Mouse (Mus musculus) ES-Bruce4 (cell line): ENCODE measurements around the gene Itgam. TPM values are rescaled to one million over a fixed set of nuclear protein-coding genes. Genes with fewer than 3 reads are reported as not detected.
A peak's percentile ranks its signal among the peaks of the same experiment; 100 is the strongest.

Experiments
- H3K27ac ChIP-seq: 2 replicates; pipeline ENCODE4 v1.5.1; 2012; ENCODE audit warnings: low read length, inconsistent platforms; ENCODE audit not compliant: insufficient read depth
- H3K27me3 ChIP-seq: 2 replicates; pipeline ENCODE4 v1.6.1; 2012; ENCODE audit warnings: mild to moderate bottlenecking, low read length, inconsistent platforms; ENCODE audit not compliant: control insufficient read depth, poor library complexity, insufficient read depth, severe bottlenecking
- H3K36me3 ChIP-seq: 2 replicates; pipeline ENCODE4 v1.6.1; 2012; ENCODE audit warnings: inconsistent platforms, mild to moderate bottlenecking, low read length, moderate library complexity; ENCODE audit not compliant: control insufficient read depth, poor library complexity, insufficient read depth, severe bottlenecking
- H3K4me1 ChIP-seq: one replicate; pipeline ENCODE4 v1.8.1; 2011; ENCODE audit warnings: low read length; ENCODE audit not compliant: control insufficient read depth, insufficient read depth
- H3K4me3 ChIP-seq: 2 replicates; pipeline ENCODE4 v1.5.1; 2011; ENCODE audit warnings: low read depth, mild to moderate bottlenecking, low read length
- H3K9ac ChIP-seq: 2 replicates; pipeline ENCODE4 v1.6.1; 2012; ENCODE audit warnings: low read depth, mild to moderate bottlenecking, inconsistent platforms; ENCODE audit not compliant: poor library complexity, severe bottlenecking
- H3K9me3 ChIP-seq: replicated peaks from 2 replicates; pipeline ENCODE4 v1.6.1; 2012; ENCODE audit warnings: mild to moderate bottlenecking, low read length, inconsistent platforms; ENCODE audit not compliant: control insufficient read depth, poor library complexity, insufficient read depth, severe bottlenecking
- CTCF ChIP-seq: IDR thresholded peaks from one replicate; pipeline ENCODE4 v1.8.1; 2011; ENCODE audit warnings: low read depth, low read length
- EP300 ChIP-seq: IDR thresholded peaks from 2 replicates; pipeline ENCODE4 v1.6.1; 2011; ENCODE audit warnings: low read depth, low read length; ENCODE audit not compliant: insufficient read depth
- POLR2A ChIP-seq: IDR thresholded peaks from one replicate; pipeline ENCODE4 v1.8.1; 2011; ENCODE audit warnings: low read length; ENCODE audit not compliant: insufficient read depth
- polyA plus RNA-seq: library from polyadenylated mRNA; stranded (reverse); fragments of >200 nt; gene quantifications from 2 replicates; pipeline ENCODE4 v1.2.4, GENCODE M21; 2011; ENCODE audit warnings: low read depth; ENCODE audit not compliant: missing spikeins, insufficient read depth, insufficient read length

Gene Itgam
- polyA plus RNA-seq, 1 experiment, result not detected

GRCm38 (mm10) chr7:128071816-128072215 is 9.4 kb downstream of the Itgam start:
- Histone ChIP-seq H3K4me1 (no peaks in the 10 kb centered on the region), H3K27ac (no peak overlapping the region), H3K36me3 (no peaks in the 10 kb centered on the region), H3K9me3 (no peaks in the 10 kb centered on the region), H3K9ac (no peak overlapping the region), H3K27me3 (no peaks in the 10 kb centered on the region), H3K4me3 (no peak overlapping the region)
- no peak for TF ChIP-seq EP300
- no peak for TF ChIP-seq POLR2A
- TF ChIP-seq CTCF, result no peak

- no peaks in the 10 kb centered on the region for H3K36me3 ChIP-seq
- H3K27me3 ChIP-seq, result no peaks in the 10 kb centered on the region
- no peak overlapping the region for H3K4me3 ChIP-seq
- no peak overlapping the region for H3K27ac ChIP-seq
- H3K9me3 ChIP-seq, result 0 out of 2 replicates have a peak, but pooled peaks cover 3% of the 10 kb centered on the region
- H3K4me1 ChIP-seq, result no peaks in the 10 kb centered on the region
- no peak overlapping the region for H3K9ac ChIP-seq
- TF ChIP-seq EP300 (peak; percentile 92), CTCF (no peak)
Measured at GRCm38 (mm10) chr7:128080012-128080411, 17.6 kb downstream of the Itgam start.

DNA sequence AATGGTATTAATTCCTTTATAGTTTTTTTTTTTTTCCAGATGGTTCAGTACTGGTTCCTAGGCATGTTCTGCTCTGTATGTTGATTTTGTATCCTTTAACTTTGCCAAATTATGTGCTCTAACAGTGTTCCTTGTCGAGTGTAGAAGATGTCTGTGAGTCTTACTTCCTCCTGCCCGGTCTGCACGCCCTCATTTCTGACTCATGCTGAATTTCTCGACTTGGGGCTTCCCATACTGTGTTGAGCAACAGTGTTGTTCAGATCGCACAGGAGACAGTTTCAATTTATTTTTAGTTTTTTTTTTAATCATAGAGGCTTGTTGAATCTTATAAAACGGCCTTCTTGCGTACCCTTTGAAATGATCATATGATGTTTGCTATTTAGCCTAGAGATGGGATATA is 26.7 kb downstream of the Itgam start:
- Histone ChIP-seq H3K27ac (no peak overlapping the region), H3K4me1 (no peaks in the 10 kb centered on the region), H3K9ac (no peak overlapping the region), H3K4me3 (no peak overlapping the region), H3K36me3 (no peaks in the 10 kb centered on the region), H3K27me3 (no peaks in the 10 kb centered on the region), H3K9me3 (no peaks in the 10 kb centered on the region)
- TF ChIP-seq CTCF, result no peak
- no peak for TF ChIP-seq EP300
- TF ChIP-seq POLR2A, result no peak

GRCm38 (mm10) chr7:128098135-128098534 is 35.7 kb downstream of the Itgam start:
- H3K27me3 ChIP-seq, result no peaks in the 10 kb centered on the region; the same call in 1 of the 2 replicates
- no peaks in the 10 kb centered on the region for H3K9me3 ChIP-seq
- H3K9ac ChIP-seq, result no peak overlapping the region
- TF ChIP-seq CTCF, result no peak
- TF ChIP-seq EP300, result no peak
- TF ChIP-seq POLR2A, result no peak
- no peaks in the 10 kb centered on the region for H3K4me1 ChIP-seq
- H3K4me3 ChIP-seq, result no peak overlapping the region
- no peaks in the 10 kb centered on the region for H3K36me3 ChIP-seq
- H3K27ac ChIP-seq, result no peak overlapping the region

- TF ChIP-seq POLR2A (no peak), CTCF (no peak), EP300 (no peak)
- H3K4me3 ChIP-seq, result no peak overlapping the region
Measured at GRCm38 (mm10) chr7:128100742-128101357, 38.4 kb downstream of the Itgam start.

GRCm38 (mm10) chr7:128105246-128105645 is 42.8 kb downstream of the Itgam start:
- Histone ChIP-seq H3K27ac (no peak overlapping the region), H3K4me1 (no peaks in the 10 kb centered on the region), H3K4me3 (no peak overlapping the region), H3K9ac (no peak overlapping the region), H3K27me3 (no peaks in the 10 kb centered on the region), H3K36me3 (no peaks in the 10 kb centered on the region), H3K9me3 (no peaks in the 10 kb centered on the region)
- no peak for TF ChIP-seq POLR2A
- TF ChIP-seq CTCF, result no peak
- no peak for TF ChIP-seq EP300

More at GRCm38 (mm10) chr7:128100742-128101357, 38.4 kb downstream of the Itgam start:
- H3K4me1 ChIP-seq, result no peaks in the 10 kb centered on the region
- H3K27ac ChIP-seq, result no peak overlapping the region
- H3K36me3 ChIP-seq, result no peaks in the 10 kb centered on the region
- no peaks in the 10 kb centered on the region; the same call in 1 of the 2 replicates for H3K27me3 ChIP-seq
- H3K9ac ChIP-seq, result no peak overlapping the region
- H3K9me3 ChIP-seq, result no peaks in the 10 kb centered on the region
